11 mouse cellular contexts compared by ENCODE assay signal in genomic region chr16:17804982-17805381, GRCm38 (mm10). TPM values are rescaled to one million over a fixed set of nuclear protein-coding genes. Genes with fewer than 3 reads are reported as not detected.
A peak's percentile ranks its signal among the peaks of the same experiment; 100 is the strongest.
DNase-seq lines count a peak whose midpoint lies in the region; ATAC-seq lines count a peak whose summit lies in the region.
"Had no signal": no experiment of that assay in that cellular context is flagged by ENCODE, and none has a peak within 500 bp of the region (broad histone marks: within the 10 kb centered on the region; RNA-seq: fewer than 3 reads in every experiment).

No protein-coding gene starts in this region.

- H3K4me2 ChIP-seq in heart, embryonic 16.5 days (ENCODE audit: low read depth, low read length), result peak overlapping the region; percentile 71; the same call in 1 of the 2 replicates
- peak overlapping the region; percentile 50; the same call in 1 of the 2 replicates for H3K4me2 ChIP-seq in embryonic facial prominence, embryonic 11.5 days (ENCODE audit: low read depth, low read length)
- H3K4me2 ChIP-seq in hindbrain, embryonic 16.5 days (ENCODE audit: low read length), result no peak overlapping the region; the same call in 1 of the 2 replicates
- peak overlapping the region; percentile 56 for H3K4me2 ChIP-seq in midbrain, embryonic 13.5 days (replicated peaks)

- no peak overlapping the region; the same call in 1 of the 2 replicates for H3K9ac ChIP-seq in heart, embryonic 16.5 days (ENCODE audit: low read length)
- no peak overlapping the region for H3K9ac ChIP-seq in embryonic facial prominence, embryonic 11.5 days (replicated peaks; ENCODE audit: low read length)
- H3K9ac ChIP-seq in hindbrain, embryonic 16.5 days (ENCODE audit: low read depth, low read length), result no peak overlapping the region
- no peak overlapping the region; the same call in 1 of the 2 replicates for H3K9ac ChIP-seq in midbrain, embryonic 13.5 days (replicated peaks)

- peak overlapping the region; percentile 47 for H3K4me3 ChIP-seq in heart, embryonic 16.5 days (ENCODE audit: low read length)
- no peak overlapping the region for H3K4me3 ChIP-seq in embryonic facial prominence, embryonic 11.5 days (ENCODE audit: low read depth, low read length)
- peak overlapping the region; percentile 32; the same call in 1 of the 2 replicates for H3K4me3 ChIP-seq in hindbrain, embryonic 16.5 days (ENCODE audit: low read length)
- peak overlapping the region; percentile 34 for H3K4me3 ChIP-seq in midbrain, embryonic 13.5 days (replicated peaks)

- H3K27ac ChIP-seq in heart, embryonic 16.5 days (ENCODE audit: low read length), result no peak overlapping the region
- no peak overlapping the region for H3K27ac ChIP-seq in embryonic facial prominence, embryonic 11.5 days (replicated peaks; ENCODE audit: low read depth, low read length)
- H3K27ac ChIP-seq in hindbrain, embryonic 16.5 days (ENCODE audit: low read depth, low read length), result no peak overlapping the region
- H3K27ac ChIP-seq in midbrain, embryonic 13.5 days, result no peak overlapping the region

- no peak for ATAC-seq in heart, embryonic 16.5 days (replicated peaks; ENCODE audit: extremely low read depth, insufficient read depth, low FRiP score)
- no peak for ATAC-seq in embryonic facial prominence, embryonic 11.5 days (replicated peaks; ENCODE audit: insufficient number of reproducible peaks, low FRiP score, low TSS enrichment, low read depth)
- ATAC-seq in hindbrain, embryonic 16.5 days, result no peak
- ATAC-seq in midbrain, embryonic 13.5 days, result no peak

- H3K4me1 ChIP-seq in heart, embryonic 16.5 days (ENCODE audit: control insufficient read depth, insufficient read depth, low read length), result peaks cover 38% of the 10 kb centered on the region
- H3K4me1 ChIP-seq in embryonic facial prominence, embryonic 11.5 days (ENCODE audit: control insufficient read depth, insufficient read depth, low read length), result peaks cover 43% of the 10 kb centered on the region
- peaks cover 50% of the 10 kb centered on the region for H3K4me1 ChIP-seq in hindbrain, embryonic 16.5 days (ENCODE audit: control insufficient read depth, insufficient read depth, low read depth, low read length)
- H3K4me1 ChIP-seq in midbrain, embryonic 13.5 days (replicated peaks), result peaks cover 54% of the 10 kb centered on the region

- DNase-seq in heart, adult 11 months, result no peak
- DNase-seq in embryonic facial prominence, embryonic 11.5 days (ENCODE audit: low spot score), result no peak
- no peak for DNase-seq in layer of hippocampus, postnatal 10 days (ENCODE audit: low spot score in 2 of 2)
- no peak for DNase-seq in T-cell, adult 2 months (ENCODE audit: low spot score)
- no peak for DNase-seq in ovary, postnatal 36 days (ENCODE audit: low spot score)
- DNase-seq: gastrocnemius, postnatal 10 days had no signal

- peaks cover 59% of the 10 kb centered on the region for H3K27me3 ChIP-seq in heart, embryonic 16.5 days (ENCODE audit: control insufficient read depth, insufficient read depth, low read length)
- peaks cover 38% of the 10 kb centered on the region for H3K27me3 ChIP-seq in embryonic facial prominence, embryonic 11.5 days (ENCODE audit: control insufficient read depth, insufficient read depth, low read length)
- H3K27me3 ChIP-seq in hindbrain, embryonic 16.5 days (replicated peaks; ENCODE audit: control insufficient read depth, insufficient read depth, low read length), result peaks cover 49% of the 10 kb centered on the region
- peaks cover 81% of the 10 kb centered on the region for H3K27me3 ChIP-seq in midbrain, embryonic 13.5 days

- no peaks in the 10 kb centered on the region for H3K9me3 ChIP-seq in heart, embryonic 16.5 days (replicated peaks; ENCODE audit: control insufficient read depth, low read length)
- no peaks in the 10 kb centered on the region for H3K9me3 ChIP-seq in embryonic facial prominence, embryonic 11.5 days (replicated peaks; ENCODE audit: control insufficient read depth, low read length)
- no peaks in the 10 kb centered on the region for H3K9me3 ChIP-seq in hindbrain, embryonic 16.5 days (ENCODE audit: control insufficient read depth, low read length)
- no peaks in the 10 kb centered on the region for H3K9me3 ChIP-seq in midbrain, embryonic 13.5 days

- 38% methylated on average over 7 of the region's 7 CpGs for WGBS in heart, embryonic 16.5 days
- WGBS in embryonic facial prominence, embryonic 11.5 days, result 17% methylated on average over 7 of the region's 7 CpGs
- WGBS in hindbrain, embryonic 16.5 days, result 10% methylated on average over 7 of the region's 7 CpGs
- WGBS in midbrain, embryonic 13.5 days, result 6% methylated on average over 7 of the region's 7 CpGs

- no peaks in the 10 kb centered on the region for H3K36me3 ChIP-seq in heart, embryonic 16.5 days (ENCODE audit: control insufficient read depth, insufficient read depth)
- H3K36me3 ChIP-seq in embryonic facial prominence, embryonic 11.5 days (replicated peaks; ENCODE audit: control insufficient read depth, insufficient read depth, low read depth, low read length), result no peaks in the 10 kb centered on the region; the same call in 1 of the 2 replicates
- no peaks in the 10 kb centered on the region for H3K36me3 ChIP-seq in hindbrain, embryonic 16.5 days (ENCODE audit: control insufficient read depth, insufficient read depth, low read length)
- H3K36me3 ChIP-seq in midbrain, embryonic 13.5 days, result no peaks in the 10 kb centered on the region

RNA-seq across cellular contexts. Expression of gene Scarf2, which starts 7.9 kb away (rescaled TPM):
- polyA plus RNA-seq in heart, embryonic 16.5 days (2015; fragmentation: Nextera tagmentation; extraction: Ambion mirVana), result 4.3 and 5.5 TPM in 2 replicates
- polyA plus RNA-seq in embryonic facial prominence, embryonic 11.5 days (2014; fragmentation: Nextera tagmentation; extraction: Ambion mirVana), result 13.5 and 15.3 TPM in 2 replicates
- 1.4 TPM in 2 replicates for polyA plus RNA-seq in hindbrain, embryonic 16.5 days (2015; fragmentation: Nextera tagmentation; extraction: Ambion mirVana)
- polyA plus RNA-seq in midbrain, embryonic 13.5 days (2015; fragmentation: Nextera tagmentation; extraction: Ambion mirVana), result 0.85 and 1.6 TPM in 2 replicates
- 1 to 10 TPM; 4.7 to 5.0 TPM for total RNA-seq in layer of hippocampus, postnatal 10 days (2021)

RNA-seq across cellular contexts. Expression of gene B830017H08Rik, which starts 27.9 kb away (rescaled TPM):
- polyA plus RNA-seq in heart, embryonic 16.5 days (2015; fragmentation: Nextera tagmentation; extraction: Ambion mirVana), result not detected in 2 replicates
- not detected in 2 replicates for polyA plus RNA-seq in embryonic facial prominence, embryonic 11.5 days (2014; fragmentation: Nextera tagmentation; extraction: Ambion mirVana)
- 3.3 and 3.9 TPM in 2 replicates for polyA plus RNA-seq in hindbrain, embryonic 16.5 days (2015; fragmentation: Nextera tagmentation; extraction: Ambion mirVana)
- polyA plus RNA-seq in midbrain, embryonic 13.5 days (2015; fragmentation: Nextera tagmentation; extraction: Ambion mirVana), result 0.54 and 0.70 TPM in 2 replicates
- 1 to 10 TPM; 4.5 to 5.8 TPM for total RNA-seq in layer of hippocampus, postnatal 10 days (2021)
- total RNA-seq: adrenal gland, postnatal 10 days; gastrocnemius, postnatal 10 days had no signal
- polyA plus RNA-seq: spleen, adult 2 months had no signal

RNA-seq across cellular contexts. Expression of gene Car15, which starts 33.2 kb away (rescaled TPM):
- polyA plus RNA-seq in heart, embryonic 16.5 days (2015; fragmentation: Nextera tagmentation; extraction: Ambion mirVana), result 2.0 and 2.6 TPM in 2 replicates
- polyA plus RNA-seq in embryonic facial prominence, embryonic 11.5 days (2014; fragmentation: Nextera tagmentation; extraction: Ambion mirVana), result 1.7 and 2.0 TPM in 2 replicates
- 3.5 and 3.8 TPM in 2 replicates for polyA plus RNA-seq in hindbrain, embryonic 16.5 days (2015; fragmentation: Nextera tagmentation; extraction: Ambion mirVana)
- 5.3 and 5.5 TPM in 2 replicates for polyA plus RNA-seq in midbrain, embryonic 13.5 days (2015; fragmentation: Nextera tagmentation; extraction: Ambion mirVana)
- total RNA-seq in layer of hippocampus, postnatal 10 days (2021), result 1 to 10 TPM; 7.5 to 9.2 TPM

RNA-seq across cellular contexts. Expression of gene Klhl22, which starts 45.6 kb away (rescaled TPM):
- polyA plus RNA-seq in heart, embryonic 16.5 days (2015; fragmentation: Nextera tagmentation; extraction: Ambion mirVana), result 36.4 and 39.6 TPM in 2 replicates
- polyA plus RNA-seq in embryonic facial prominence, embryonic 11.5 days (2014; fragmentation: Nextera tagmentation; extraction: Ambion mirVana), result 48.0 and 58.1 TPM in 2 replicates
- polyA plus RNA-seq in hindbrain, embryonic 16.5 days (2015; fragmentation: Nextera tagmentation; extraction: Ambion mirVana), result 90.2 and 98.7 TPM in 2 replicates
- 64.9 and 68.9 TPM in 2 replicates for polyA plus RNA-seq in midbrain, embryonic 13.5 days (2015; fragmentation: Nextera tagmentation; extraction: Ambion mirVana)
- total RNA-seq in layer of hippocampus, postnatal 10 days (2021), result 100 to 1,000 TPM; 108 TPM
